Mouse (Mus musculus) kidney, adult 2 months (tissue): ENCODE measurements around the gene Dap. TPM values are rescaled to one million over a fixed set of nuclear protein-coding genes. Genes with fewer than 3 reads are reported as not detected.

Experiments used
- DNase-seq: peaks from one replicate; pipeline ENCODE4 v3.0.0; 2021
- H3K27ac ChIP-seq: fragments of 200-500 bp; 2 replicates; pipeline ENCODE4 v1.5.1; 2012; ENCODE audit warnings: low read depth, low read length, control low read depth, inconsistent platforms; ENCODE audit not compliant: insufficient read depth
- H3K27me3 ChIP-seq: fragments of 200-500 bp; replicated peaks from 2 replicates; pipeline ENCODE4 v1.6.1; 2012; ENCODE audit warnings: mild to moderate bottlenecking, moderate library complexity, low read length, inconsistent platforms; ENCODE audit not compliant: control insufficient read depth, insufficient read depth
- H3K36me3 ChIP-seq: fragments of 200-500 bp; 2 replicates; pipeline ENCODE4 v1.6.1; 2012; ENCODE audit warnings: mild to moderate bottlenecking, moderate library complexity, low read length, inconsistent platforms; ENCODE audit not compliant: control insufficient read depth, insufficient read depth
- H3K4me1 ChIP-seq: fragments of 200-500 bp; 2 replicates; pipeline ENCODE4 v1.6.1; 2011; ENCODE audit warnings: low read length; ENCODE audit not compliant: control insufficient read depth, insufficient read depth
- H3K4me3 ChIP-seq: fragments of 200-500 bp; 2 replicates; pipeline ENCODE4 v1.5.1; 2011; ENCODE audit warnings: mild to moderate bottlenecking, low read depth, low read length, control low read depth; ENCODE audit not compliant: insufficient read depth
- CTCF ChIP-seq: fragments of 200-500 bp; conservative IDR thresholded peaks from 2 replicates; pipeline ENCODE4 v1.5.1; 2011; ENCODE audit warnings: low read depth, mild to moderate bottlenecking, control low read depth, low read length, moderate library complexity, mixed read lengths; ENCODE audit not compliant: insufficient read depth, insufficient read length
- POLR2A ChIP-seq: fragments of 200-500 bp; IDR thresholded peaks from one replicate; pipeline ENCODE4 v1.6.1; 2011; ENCODE audit warnings: low read depth, low read length, control low read depth
- WGBS: fragments of 180-500 bp; shearing (Covaris S2); methylation state at CpG from one replicate; pipeline ENCODE4 v1.1.7; 2018; 5-methylcytosine and 5-hydroxymethylcytosine counted together
- polyA plus RNA-seq: library from polyadenylated mRNA; depleted of rRNA; stranded (reverse); fragments of >200 nt; gene quantifications from 2 replicates; pipeline ENCODE4 v1.2.3, GENCODE M21; 2012; rRNA removed

The Dap gene
- polyA plus RNA-seq: 72.8 and 96.9 TPM in 2 replicates

DNA sequence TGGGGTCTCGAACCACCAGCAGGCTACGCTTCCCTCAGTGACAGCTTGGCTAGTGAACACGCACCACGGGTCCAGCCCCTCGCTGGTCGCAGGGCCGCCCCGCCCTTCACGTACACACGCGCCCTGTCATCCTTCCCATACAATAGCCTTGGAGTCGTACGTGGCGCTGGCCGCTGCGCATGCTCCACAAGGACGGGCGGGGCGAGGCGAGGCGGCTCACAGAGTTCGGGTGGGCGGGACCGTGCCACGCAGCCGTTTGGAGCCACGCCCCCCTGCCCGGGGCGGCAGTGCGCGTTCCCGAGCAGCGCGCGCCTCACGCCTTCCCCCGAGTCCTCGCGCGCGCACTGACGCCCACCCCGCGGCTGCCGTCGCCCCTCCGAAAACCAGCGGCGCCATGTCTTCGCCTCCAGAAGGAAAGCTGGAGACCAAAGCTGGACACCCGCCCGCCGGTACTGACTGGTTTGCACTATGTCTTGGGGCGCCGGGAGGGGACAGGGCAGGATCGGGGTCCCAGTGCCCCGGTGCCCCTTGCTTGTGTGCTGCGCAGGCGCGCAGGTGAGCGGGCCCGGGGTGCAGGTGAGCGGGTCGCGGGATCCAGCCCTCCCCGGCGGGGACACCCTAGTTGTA, at the start of gene Dap:
Dap (plus strand) TSS at position 180 of the 627 bp plus-strand sequence.
- no peaks in the 10 kb centered on the region for H3K27me3 ChIP-seq
- H3K27ac ChIP-seq: peak within 1 kb of the TSS; percentile 17
- no peaks in the 10 kb centered on the region for H3K36me3 ChIP-seq
- DNase-seq: peak; percentile 98
- H3K4me1 ChIP-seq: no peaks in the 10 kb centered on the region
- WGBS: under 1% methylated on average over 67 of the region's 67 CpGs
- TF ChIP-seq POLR2A (no peak), CTCF (no peak)
- H3K4me3 ChIP-seq: peak within 1 kb of the TSS; percentile 71

DNA sequence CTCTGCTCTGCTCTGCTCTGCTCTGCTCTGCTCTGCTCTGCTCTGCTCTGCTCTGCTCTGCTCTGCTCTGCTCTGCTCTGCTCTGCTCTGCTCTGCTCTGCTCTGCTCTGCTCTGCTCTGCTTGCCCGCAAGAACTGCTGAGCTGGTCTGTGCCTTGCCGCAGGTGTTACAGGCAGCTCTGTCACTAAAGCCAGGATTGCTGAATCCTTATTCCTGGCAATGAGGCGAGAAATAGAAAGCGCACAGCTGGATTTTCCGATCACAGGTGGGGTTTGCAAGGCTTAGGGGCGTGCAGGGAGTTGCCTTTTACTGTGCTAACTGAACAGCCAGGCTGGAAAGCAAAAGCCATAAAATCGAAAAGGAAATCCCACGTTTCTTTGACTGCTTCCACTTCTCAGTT, 47.5 kb upstream of the Dap start:
- H3K36me3 ChIP-seq: no peaks in the 10 kb centered on the region
- no peak overlapping the region for H3K4me3 ChIP-seq
- H3K27me3 ChIP-seq: no peaks in the 10 kb centered on the region; the same call in 1 of the 2 replicates
- TF ChIP-seq CTCF: no peak
- TF ChIP-seq POLR2A: no peak
- WGBS: 19% methylated on average over 8 of the region's 8 CpGs
- no peak overlapping the region for H3K27ac ChIP-seq
- H3K4me1 ChIP-seq: no peaks in the 10 kb centered on the region
- DNase-seq: no peak

DNA sequence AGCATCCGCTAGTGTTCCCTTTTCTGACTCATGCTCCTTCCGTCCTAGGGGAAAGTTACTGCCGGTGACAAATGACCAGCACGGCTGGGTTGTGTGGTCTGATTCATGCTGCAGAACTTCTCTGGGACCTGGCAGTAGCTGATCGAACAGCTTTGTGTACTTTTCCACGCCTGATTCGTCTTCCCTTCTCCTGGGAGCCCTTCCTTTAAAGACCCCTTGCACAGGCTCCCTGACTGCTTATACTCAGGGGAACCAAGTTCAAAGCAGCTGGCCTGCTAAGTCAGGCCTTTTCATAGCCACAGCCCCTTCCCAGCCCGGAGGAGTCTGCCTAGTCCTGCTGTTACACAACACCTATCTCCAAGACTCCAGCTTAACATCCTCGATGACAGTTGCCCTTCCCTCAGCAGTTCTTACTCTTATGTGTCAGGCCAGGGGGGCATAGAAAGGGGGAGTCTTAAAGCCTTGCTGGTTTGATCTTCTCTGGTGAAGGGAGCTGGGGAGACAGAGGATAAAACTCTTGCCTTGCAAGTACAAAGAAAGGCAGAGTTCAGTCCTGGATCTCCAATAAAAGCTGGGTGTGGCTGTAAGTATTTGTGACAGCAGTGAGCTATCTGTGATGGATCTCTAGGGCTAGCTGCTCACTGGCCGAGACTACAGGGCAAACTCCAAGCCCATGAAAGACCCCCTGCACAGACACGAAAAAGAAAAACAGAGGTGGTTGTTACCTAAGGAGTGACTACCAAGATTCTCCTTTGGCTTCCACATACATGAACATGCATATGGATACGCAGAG, 39.3 kb upstream of the Dap start:
- no peak for DNase-seq
- Histone ChIP-seq H3K27ac (no peak overlapping the region), H3K4me3 (no peak overlapping the region), H3K27me3 (no peaks in the 10 kb centered on the region), H3K4me1 (no peaks in the 10 kb centered on the region), H3K36me3 (no peaks in the 10 kb centered on the region)
- 51% methylated on average over 12 of the region's 12 CpGs for WGBS
- TF ChIP-seq POLR2A: no peak
- TF ChIP-seq CTCF: no peak

DNA sequence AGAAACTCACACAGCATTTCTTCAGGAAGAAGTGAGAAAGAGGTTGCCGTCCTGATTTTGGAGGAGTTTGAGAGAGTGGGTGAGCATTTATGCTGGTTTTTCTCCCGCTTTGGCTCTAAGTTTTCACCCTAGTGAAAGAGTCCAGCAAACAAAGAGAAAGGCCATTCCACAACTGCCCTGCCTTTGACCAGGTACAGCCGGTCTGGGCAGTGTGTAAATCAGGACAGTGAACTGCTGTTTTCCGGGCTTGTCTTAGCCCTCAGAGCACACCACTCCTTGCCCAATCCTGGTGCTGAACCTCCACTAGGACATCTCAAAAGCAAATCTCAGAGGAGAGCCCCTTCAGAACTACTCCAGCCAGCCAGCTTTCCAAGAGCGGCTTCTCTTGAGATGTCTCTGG, 38.6 kb upstream of the Dap start:
- Histone ChIP-seq H3K27ac (no peak overlapping the region), H3K36me3 (no peaks in the 10 kb centered on the region), H3K4me1 (no peaks in the 10 kb centered on the region), H3K4me3 (no peak overlapping the region), H3K27me3 (no peaks in the 10 kb centered on the region)
- TF ChIP-seq CTCF (no peak), POLR2A (no peak)
- DNase-seq: no peak
- 80% methylated on average over 5 of the region's 5 CpGs for WGBS

DNA sequence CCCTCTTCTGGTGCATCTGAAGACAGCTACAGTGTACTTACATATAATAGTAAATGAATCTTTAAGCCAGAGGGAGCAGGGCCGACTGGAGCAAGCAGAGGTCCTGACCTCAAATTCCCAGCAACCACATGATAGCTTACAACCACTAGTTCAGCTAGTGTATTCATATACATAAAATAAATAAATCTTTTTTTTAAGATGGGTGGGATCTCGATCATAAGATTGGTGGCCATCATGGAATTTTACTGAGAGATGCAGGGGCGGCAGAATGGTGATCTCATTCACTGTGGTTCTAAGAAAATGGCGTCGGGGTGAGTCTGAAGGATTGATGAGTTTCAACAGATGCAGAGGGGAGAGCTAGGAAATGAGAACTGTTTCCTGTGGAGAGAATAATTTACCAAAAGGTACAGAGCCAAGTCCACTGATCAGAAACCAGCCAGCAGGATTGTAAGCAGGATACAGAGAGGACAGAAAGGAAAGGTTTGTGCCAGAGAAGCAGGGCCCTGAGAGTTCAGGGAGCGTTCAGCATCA, 37.7 kb upstream of the Dap start:
- no peak for TF ChIP-seq POLR2A

GRCm38 (mm10) chr15:31192563-31192962, 31.6 kb upstream of the Dap start:
- Histone ChIP-seq H3K4me1 (no peaks in the 10 kb centered on the region), H3K4me3 (no peak overlapping the region), H3K27ac (no peak overlapping the region), H3K36me3 (no peaks in the 10 kb centered on the region), H3K27me3 (no peaks in the 10 kb centered on the region)
- no peak for DNase-seq
- 100% methylated on average over 1 of the region's 1 CpGs for WGBS
- TF ChIP-seq CTCF: no peak
- TF ChIP-seq POLR2A: no peak

More for the DNA sequence above, 37.7 kb upstream of the Dap start:
- H3K27me3 ChIP-seq: no peaks in the 10 kb centered on the region
- H3K4me3 ChIP-seq: no peak overlapping the region
- no peak for DNase-seq
- H3K27ac ChIP-seq: no peak overlapping the region
- no peaks in the 10 kb centered on the region for H3K36me3 ChIP-seq
- 62% methylated on average over 6 of the region's 6 CpGs for WGBS
- H3K4me1 ChIP-seq: no peaks in the 10 kb centered on the region

DNA sequence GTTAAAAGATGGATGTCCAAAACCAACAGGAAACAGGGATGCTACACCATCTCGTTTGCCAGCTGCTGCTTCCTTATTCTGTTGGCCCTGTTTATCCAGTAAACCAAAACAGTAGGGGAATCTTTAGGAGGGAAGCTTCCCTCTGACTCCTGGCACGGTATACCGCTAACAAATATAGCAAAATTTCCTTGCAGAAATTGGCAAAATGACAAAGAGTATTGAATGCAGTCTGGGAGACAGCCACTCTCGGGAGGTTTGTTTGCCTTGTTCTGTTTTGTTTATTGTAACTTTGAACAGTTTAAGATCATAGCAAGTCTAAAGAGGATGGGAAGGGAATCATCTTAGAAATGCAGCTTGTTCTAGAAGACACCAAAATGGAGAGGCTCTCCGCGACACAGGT, 28.3 kb upstream of the Dap start:
- Histone ChIP-seq H3K36me3 (no peaks in the 10 kb centered on the region), H3K4me1 (no peaks in the 10 kb centered on the region), H3K4me3 (no peak overlapping the region), H3K27me3 (no peaks in the 10 kb centered on the region), H3K27ac (no peak overlapping the region)
- TF ChIP-seq CTCF (no peak), POLR2A (no peak)
- 66% methylated on average over 6 of the region's 6 CpGs for WGBS
- DNase-seq: no peak
